Mouse (Mus musculus) myocyte (in vitro differentiated cells): Measurements from ENCODE around the gene Arl14. TPM values are rescaled to one million over a fixed set of nuclear protein-coding genes. Genes with fewer than 3 reads are reported as not detected.
A peak's percentile ranks its signal among the peaks of the same experiment; 100 is the strongest.

ENCODE experiments used
- H3K27me3 ChIP-seq: one replicate; pipeline ENCODE4 v1.6.1; 2011; ENCODE audit not compliant: control insufficient read depth, insufficient read depth, insufficient read length
- H3K36me3 ChIP-seq: one replicate; pipeline ENCODE4 v1.6.1; 2011; ENCODE audit not compliant: control insufficient read depth, insufficient read depth
- H3K4me2 ChIP-seq: one replicate; pipeline ENCODE4 v1.6.1; 2011; ENCODE audit warnings: low read depth, control low read depth
- H3K4me3 ChIP-seq: one replicate; pipeline ENCODE4 v1.5.1; 2011; ENCODE audit warnings: mild to moderate bottlenecking, control low read depth, moderate library complexity
- H3K79me2 ChIP-seq: one replicate; pipeline ENCODE4 v1.6.1; 2011; ENCODE audit not compliant: control insufficient read depth, insufficient read depth
- H3ac ChIP-seq: one replicate; pipeline ENCODE4 v1.6.1; 2011; ENCODE audit not compliant: control insufficient read depth, insufficient read length
- E2F4 ChIP-seq: IDR thresholded peaks from one replicate; pipeline ENCODE4 v1.6.1; 2011; ENCODE audit warnings: mild to moderate bottlenecking, control low read depth, moderate library complexity; ENCODE audit not compliant: insufficient read depth
- MYOD1 ChIP-seq, 3 experiments: IDR thresholded peaks; one replicate each; pipeline ENCODE4 v1.6.1; 2011; ENCODE audit warnings: control low read depth in 2 of 3, low read depth in 2 of 3, mild to moderate bottlenecking in 2 of 3, moderate library complexity in 1 of 3; ENCODE audit not compliant: insufficient read length in 2 of 3, control insufficient read depth in 1 of 3
- MYOG ChIP-seq, 3 experiments: IDR thresholded peaks; one replicate each; pipeline ENCODE4 v1.6.1; 2011; ENCODE audit warnings: control low read depth in 2 of 3, low read depth in 2 of 3, mild to moderate bottlenecking in 2 of 3; ENCODE audit not compliant: insufficient read length in 2 of 3, control insufficient read depth in 1 of 3, insufficient read depth in 1 of 3
- POLR2A ChIP-seq: IDR thresholded peaks from one replicate; pipeline ENCODE4 v1.6.1; 2011; ENCODE audit warnings: low read depth, mild to moderate bottlenecking, control low read depth, moderate library complexity; ENCODE audit not compliant: insufficient read length
- SRF ChIP-seq: IDR thresholded peaks from one replicate; pipeline ENCODE4 v1.6.1; 2011; ENCODE audit warnings: low read depth; ENCODE audit not compliant: control insufficient read depth, insufficient read length
- polyA plus RNA-seq: library from polyadenylated mRNA; unstranded; fragments of >200 nt; fragmentation: generic; extraction: Trizol; gene quantifications from one replicate; pipeline ENCODE4 v1.2.1, GENCODE M21; 2012; ENCODE audit warnings: missing spikeins

Arl14 gene
- polyA plus RNA-seq, 1 experiment = not detected

DNA sequence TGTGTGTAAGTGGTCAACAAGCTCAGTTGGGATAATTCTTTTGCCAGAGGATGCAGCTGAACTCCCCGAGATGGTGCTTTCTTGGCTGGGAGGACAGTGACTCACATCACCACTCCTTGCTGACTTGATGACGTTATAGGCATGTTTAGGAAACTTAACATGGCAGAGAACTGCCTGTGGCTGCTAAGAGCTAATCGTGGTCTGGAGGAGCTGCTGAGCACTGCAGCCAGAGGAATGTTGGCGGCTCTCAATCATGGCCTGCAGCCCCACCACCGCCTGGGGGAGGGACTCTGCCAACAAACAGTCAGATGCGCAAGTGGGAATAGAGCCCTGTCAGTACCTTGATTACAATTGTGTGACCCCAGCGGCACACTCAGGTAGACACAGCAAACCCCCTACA is 49.6 kb downstream of the Arl14 start:
- TF ChIP-seq MYOD1 (IDR thresholded peaks at IDR 0.05; ENCODE audit: control insufficient read depth in 1 of 3, insufficient read length in 2 of 3, low read depth in 2 of 3) (no peak), SRF (no peak), POLR2A (no peak), MYOG (IDR thresholded peaks at IDR 0.05; ENCODE audit: control insufficient read depth in 1 of 3, insufficient read depth in 1 of 3, insufficient read length in 2 of 3, low read depth in 2 of 3) (no peak), E2F4 (no peak)
- no peak overlapping the region for H3ac ChIP-seq
- H3K27me3 ChIP-seq = no peaks in the 10 kb centered on the region
- peak overlapping the region; percentile 35 for H3K4me2 ChIP-seq
- no peaks in the 10 kb centered on the region for H3K36me3 ChIP-seq
- H3K79me2 ChIP-seq = no peaks in the 10 kb centered on the region
- no peak overlapping the region for H3K4me3 ChIP-seq

Other genes with a start within 250 kb of the Arl14 start
- 3.5 TPM for gene Ift80, start 217.8 kb upstream of the Arl14 start, polyA plus RNA-seq
- 14.2 TPM for gene Smc4, start 217.7 kb upstream of the Arl14 start, polyA plus RNA-seq
- 8.2 TPM for gene Trim59, start 177.7 kb upstream of the Arl14 start, polyA plus RNA-seq
- gene Kpna4, start 95.3 kb upstream of the Arl14 start, polyA plus RNA-seq = 23.0 TPM
- gene Ppm1l, start 94.4 kb downstream of the Arl14 start, polyA plus RNA-seq = 6.8 TPM